Mouse (Mus musculus) G1E-ER4 (cell line): ENCODE measurements around the gene Grik4. TPM values are rescaled to one million over a fixed set of nuclear protein-coding genes. Genes with fewer than 3 reads are reported as not detected.

Experiments
- GATA1 ChIP-seq: IDR thresholded peaks from one replicate; pipeline ENCODE4 v1.8.0; 2012; ENCODE audit warnings: low read length, inconsistent platforms
- polyA plus RNA-seq: library from polyadenylated mRNA; stranded (reverse); fragments of >175 nt; gene quantifications from 2 replicates; pipeline ENCODE4 v1.2.3, GENCODE M21; 2012

Gene Grik4
- polyA plus RNA-seq = not detected in 2 replicates

GRCm38 (mm10) chr9:42943781-42944535, at the start of gene Grik4:
Grik4 (minus strand) TSS chr9:42944493.
- TF ChIP-seq GATA1 = no peak

- no peak for TF ChIP-seq GATA1
Observed at GRCm38 (mm10) chr9:42993659-42994058, 49.4 kb upstream of the Grik4 start.

- TF ChIP-seq GATA1 = no peak
Observed at GRCm38 (mm10) chr9:42987988-42988387, 43.7 kb upstream of the Grik4 start.

- no peak for TF ChIP-seq GATA1
Observed at GRCm38 (mm10) chr9:42968894-42969521, 24.7 kb upstream of the Grik4 start.

GRCm38 (mm10) chr9:42967731-42968130, 23.4 kb upstream of the Grik4 start:
- no peak for TF ChIP-seq GATA1

- no peak for TF ChIP-seq GATA1
Observed at GRCm38 (mm10) chr9:42964366-42964765, 20.1 kb upstream of the Grik4 start.

DNA sequence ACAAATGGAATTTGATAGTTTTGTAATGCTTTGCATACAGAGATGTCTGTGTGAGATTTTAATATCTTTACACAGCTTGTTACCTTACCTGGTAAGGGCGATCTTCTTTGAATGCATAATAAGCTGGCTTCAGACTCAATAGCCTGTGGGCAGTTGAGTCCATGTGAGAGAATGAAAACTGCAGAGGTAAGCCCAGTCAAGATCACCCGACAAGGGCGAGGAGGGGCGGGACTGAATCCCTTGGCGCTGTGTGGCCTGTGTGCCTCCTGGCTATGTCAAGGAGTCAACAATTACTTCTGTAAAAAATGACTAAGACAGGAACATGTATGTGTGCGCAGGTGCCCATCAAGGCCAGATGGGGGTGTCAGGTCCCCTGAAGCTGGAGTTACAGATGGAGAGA, 18.2 kb upstream of the Grik4 start:
- no peak for TF ChIP-seq GATA1

DNA sequence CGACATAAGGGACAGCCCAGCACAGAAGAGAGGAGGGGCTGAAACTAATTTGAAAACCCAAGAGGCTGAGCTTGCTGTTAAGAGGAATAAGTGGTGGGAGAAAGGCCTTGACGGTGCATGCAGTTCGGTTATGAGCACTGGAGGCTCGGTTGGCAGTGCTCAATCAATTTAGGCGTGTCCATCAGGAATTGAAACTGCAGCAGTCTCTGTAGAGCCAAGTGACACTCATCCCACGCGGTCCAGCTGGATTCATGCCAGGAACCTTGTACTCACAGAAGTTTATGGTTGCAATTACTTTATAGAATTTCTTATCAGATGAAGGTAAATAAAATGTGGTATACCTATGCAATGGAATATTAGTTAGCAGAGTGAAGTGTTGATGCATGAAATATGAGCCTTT, 14.1 kb upstream of the Grik4 start:
- no peak for TF ChIP-seq GATA1

DNA sequence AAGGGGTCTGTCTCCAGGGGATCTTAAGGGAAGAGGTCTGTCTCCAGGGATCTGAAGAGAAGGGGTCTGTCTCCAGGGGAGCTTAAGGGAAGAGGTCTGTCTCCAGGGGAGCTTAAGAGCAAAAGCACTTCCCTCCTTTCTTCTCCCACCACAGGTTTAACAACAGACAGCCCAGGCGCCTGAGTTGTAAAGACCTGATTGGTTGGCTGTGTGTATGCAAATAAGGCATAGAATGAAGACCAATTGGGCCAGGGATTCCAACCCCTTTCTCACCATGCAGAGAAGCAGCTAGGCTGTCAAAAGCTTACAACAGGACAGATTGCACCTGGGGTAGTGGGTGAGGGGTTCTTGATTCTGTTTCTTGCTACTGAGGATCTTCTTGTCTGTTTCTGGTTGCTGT, 4.1 kb upstream of the Grik4 start:
- TF ChIP-seq GATA1 = no peak

DNA sequence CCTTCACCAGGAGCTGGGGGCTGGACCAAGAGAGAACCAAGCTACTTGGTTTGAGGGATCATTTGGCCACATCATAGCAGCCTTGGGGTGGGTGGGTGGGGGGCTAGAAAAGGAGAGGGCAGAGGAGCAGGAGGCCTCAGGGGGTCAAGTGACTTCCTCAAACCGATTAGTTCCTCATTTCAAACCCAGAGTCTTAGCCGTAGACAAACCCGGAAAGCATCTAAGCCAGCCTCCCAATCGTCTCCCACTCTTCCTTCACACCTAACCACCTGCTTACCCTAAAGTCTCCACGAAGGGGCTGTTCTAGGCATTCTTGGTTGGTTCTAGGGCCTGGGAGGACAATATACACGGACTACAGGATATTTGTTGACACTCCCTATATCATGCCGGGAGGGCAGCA, 881 bp upstream of the Grik4 start:
- no peak for TF ChIP-seq GATA1

GRCm38 (mm10) chr9:42944536-42945006, 278 bp upstream of the Grik4 start:
- no peak for TF ChIP-seq GATA1

- TF ChIP-seq GATA1 = no peak
Observed at GRCm38 (mm10) chr9:42943057-42943529, 1.2 kb downstream of the Grik4 start.

DNA sequence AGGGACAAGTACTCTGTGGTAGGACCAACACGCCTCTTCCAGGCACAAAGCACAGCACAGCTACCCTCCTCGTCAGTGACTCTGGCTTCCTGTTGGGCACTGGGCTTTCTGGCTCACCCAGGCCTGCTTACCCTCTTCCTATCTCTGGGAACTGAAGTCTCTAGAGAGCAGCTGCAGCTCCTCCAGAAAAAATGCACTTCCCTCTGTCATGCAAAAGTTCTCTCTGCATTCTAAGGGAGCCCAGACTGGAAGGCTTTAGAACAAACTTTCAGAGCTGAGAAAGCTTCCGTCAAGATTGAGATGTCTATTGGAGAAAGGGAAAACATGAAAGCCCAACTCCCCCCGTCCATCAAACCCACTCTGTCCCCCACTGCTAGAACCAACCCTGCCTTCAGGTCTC, 2.1 kb downstream of the Grik4 start:
- no peak for TF ChIP-seq GATA1

- TF ChIP-seq GATA1 = no peak
Observed at GRCm38 (mm10) chr9:42932146-42932545, 12.1 kb downstream of the Grik4 start.

GRCm38 (mm10) chr9:42927498-42927897, 16.8 kb downstream of the Grik4 start:
- TF ChIP-seq GATA1 = no peak

DNA sequence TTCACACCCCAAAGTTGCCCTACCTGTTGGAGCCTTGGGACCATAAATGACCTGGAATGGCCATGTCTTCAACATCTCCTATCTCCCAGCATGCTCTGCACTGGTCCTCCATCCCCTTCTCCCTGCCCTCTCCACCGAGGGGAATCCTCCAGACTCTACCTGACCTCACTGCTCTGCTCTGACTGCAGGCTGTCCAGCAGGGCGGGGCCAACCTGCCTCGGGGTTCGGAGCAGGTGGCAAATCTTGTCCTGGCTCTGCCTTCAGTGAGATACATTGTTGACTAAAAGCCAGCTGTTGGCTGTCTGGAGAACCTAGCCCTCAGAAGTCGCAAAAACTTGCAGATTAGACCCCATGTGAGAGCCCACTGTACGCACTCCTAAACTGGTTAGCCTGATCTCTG, 17.7 kb downstream of the Grik4 start:
- no peak for TF ChIP-seq GATA1

DNA sequence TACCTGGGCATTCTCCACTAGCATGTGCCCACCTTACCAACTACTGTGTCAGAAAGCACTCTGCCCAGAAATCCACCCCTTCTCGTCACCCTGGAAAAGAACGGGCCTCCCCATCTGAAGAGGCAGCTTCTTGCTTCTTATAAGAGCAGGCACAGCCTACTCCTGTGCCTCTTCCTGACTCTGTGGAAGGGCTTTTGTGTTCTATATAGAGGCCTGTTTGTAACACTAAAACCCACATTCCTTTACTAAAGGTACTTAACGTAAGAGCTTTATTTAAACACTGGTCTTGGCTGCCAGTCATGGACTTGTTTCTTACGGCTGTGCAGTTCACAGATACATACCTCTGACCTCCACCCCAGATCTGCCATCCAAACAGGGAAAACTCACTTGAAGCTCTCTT, 22.5 kb downstream of the Grik4 start:
- no peak for TF ChIP-seq GATA1
